Mouse (Mus musculus) embryonic facial prominence, embryonic 14.5 days (tissue): ENCODE data around the gene Nutm1. TPM values are rescaled to one million over a fixed set of nuclear protein-coding genes. Genes with fewer than 3 reads are reported as not detected.

Experiments
- polyA plus RNA-seq: library from polyadenylated mRNA; unstranded; fragments of >200 nt; fragmentation: Nextera tagmentation; extraction: Ambion mirVana; gene quantifications from 2 replicates; pipeline ENCODE4 v1.2.1, GENCODE M21; 2014

Nutm1 gene
- polyA plus RNA-seq, 1 experiment from 2014 or later, result not detected

Other genes with a start within 250 kb of the Nutm1 start
- not detected in 2 replicates for gene Olfr1310, start 246.6 kb downstream of the Nutm1 start, polyA plus RNA-seq
- gene Olfr1311, start 234.9 kb downstream of the Nutm1 start, polyA plus RNA-seq, result not detected in 2 replicates
- not detected in 2 replicates for gene Olfr1312, start 209.1 kb downstream of the Nutm1 start, polyA plus RNA-seq
- gene Olfr1313, start 181.4 kb downstream of the Nutm1 start, polyA plus RNA-seq, result 0.13 TPM in 1 of 2 replicates, not detected in the other
- gene Olfr1314, start 162.5 kb downstream of the Nutm1 start, polyA plus RNA-seq, result not detected in 2 replicates
- gene Olfr1315-ps1, start 143.9 kb downstream of the Nutm1 start, polyA plus RNA-seq, result not detected in 2 replicates
- gene Olfr1316, start 124.3 kb downstream of the Nutm1 start, polyA plus RNA-seq, result not detected in 2 replicates
- not detected in 2 replicates for gene Olfr1317, start 119.0 kb downstream of the Nutm1 start, polyA plus RNA-seq
- not detected in 2 replicates for gene Olfr1318, start 105.1 kb downstream of the Nutm1 start, polyA plus RNA-seq
- gene Lpcat4, start 19.8 kb downstream of the Nutm1 start, polyA plus RNA-seq, result 17.5 and 19.3 TPM in 2 replicates
- gene Nop10, start 2.6 kb upstream of the Nutm1 start, polyA plus RNA-seq, result 186 and 203 TPM in 2 replicates
- 15.6 and 16.5 TPM in 2 replicates for gene Slc12a6, start 6.5 kb upstream of the Nutm1 start, polyA plus RNA-seq
- gene Gm21985, start 7.0 kb upstream of the Nutm1 start, polyA plus RNA-seq, result not detected in 2 replicates
- gene Emc4, start 108.7 kb upstream of the Nutm1 start, polyA plus RNA-seq, result 108 TPM in 2 replicates
- gene Katnbl1, start 119.9 kb upstream of the Nutm1 start, polyA plus RNA-seq, result 50.1 and 53.1 TPM in 2 replicates
- gene Emc7, start 195.7 kb upstream of the Nutm1 start, polyA plus RNA-seq, result 20.5 and 21.9 TPM in 2 replicates
- gene Chrm5, start 221.5 kb upstream of the Nutm1 start, polyA plus RNA-seq, result 0.14 TPM in 1 of 2 replicates, not detected in the other
- 6.1 and 7.4 TPM in 2 replicates for gene Aven, start 233.7 kb upstream of the Nutm1 start, polyA plus RNA-seq